Mouse (Mus musculus) limb, embryonic 13.5 days (tissue): Measurements from ENCODE around the gene Gm28635. TPM values are rescaled to one million over a fixed set of nuclear protein-coding genes. Genes with fewer than 3 reads are reported as not detected.

ENCODE experiments used
- polyA plus RNA-seq: library from polyadenylated mRNA; unstranded; fragments of >200 nt; fragmentation: Nextera tagmentation; extraction: Ambion mirVana; gene quantifications from 2 replicates; pipeline ENCODE4 v1.2.1, GENCODE M21; 2015

Gene Gm28635
- polyA plus RNA-seq, 1 experiment from 2014 or later, result not detected

Other genes starting within 250 kb of the Gm28635 start
- 25.7 and 28.2 TPM in 2 replicates for gene Tfpi, start 201.3 kb downstream of the Gm28635 start, polyA plus RNA-seq
- 42.7 and 45.7 TPM in 2 replicates for gene Ctnnd1, start 27.3 kb downstream of the Gm28635 start, polyA plus RNA-seq
- 0.22 and 0.45 TPM in 2 replicates for gene Btbd18, start 19.0 kb downstream of the Gm28635 start, polyA plus RNA-seq
- 310 and 320 TPM in 2 replicates for gene Selenoh, start 7.3 kb downstream of the Gm28635 start, polyA plus RNA-seq
- gene Med19, start 361 bp upstream of the Gm28635 start, polyA plus RNA-seq, result 32.2 and 34.5 TPM in 2 replicates
- 111 and 113 TPM in 2 replicates for gene Tmx2, start 1.1 kb upstream of the Gm28635 start, polyA plus RNA-seq
- 25.6 and 27.8 TPM in 2 replicates for gene Zdhhc5, start 37.1 kb upstream of the Gm28635 start, polyA plus RNA-seq
- 39.7 and 41.0 TPM in 2 replicates for gene Clp1, start 49.3 kb upstream of the Gm28635 start, polyA plus RNA-seq
- gene Ypel4, start 56.0 kb upstream of the Gm28635 start, polyA plus RNA-seq, result 10.2 and 11.2 TPM in 2 replicates
- 11.4 and 12.9 TPM in 2 replicates for gene Gm19426, start 65.6 kb upstream of the Gm28635 start, polyA plus RNA-seq
- gene Serping1, start 97.4 kb upstream of the Gm28635 start, polyA plus RNA-seq, result 25.4 and 30.1 TPM in 2 replicates
- gene Ube2l6, start 120.8 kb upstream of the Gm28635 start, polyA plus RNA-seq, result 31.8 and 32.9 TPM in 2 replicates
- 0.14 and 0.27 TPM in 2 replicates for gene Smtnl1, start 144.6 kb upstream of the Gm28635 start, polyA plus RNA-seq
- 47.8 and 51.3 TPM in 2 replicates for gene Timm10, start 149.0 kb upstream of the Gm28635 start, polyA plus RNA-seq
- 16.8 and 18.9 TPM in 2 replicates for gene Slc43a1, start 160.8 kb upstream of the Gm28635 start, polyA plus RNA-seq
- 0.65 and 1.1 TPM in 2 replicates for gene Rtn4rl2, start 208.7 kb upstream of the Gm28635 start, polyA plus RNA-seq